Mouse (Mus musculus) olfactory bulb, adult 2 months (tissue): ENCODE data around the gene Tmem198.

Source experiments
- CTCF ChIP-seq: fragments of 200-500 bp; IDR thresholded peaks from 2 replicates; pipeline ENCODE4 v1.5.1; 2012; ENCODE audit warnings: low read depth, mild to moderate bottlenecking, low read length, moderate library complexity; ENCODE audit not compliant: insufficient read depth
- POLR2A ChIP-seq: fragments of 200-500 bp; IDR thresholded peaks from 2 replicates; pipeline ENCODE4 v1.6.1; 2012; ENCODE audit warnings: mild to moderate bottlenecking, low read depth, low read length, moderate library complexity; ENCODE audit not compliant: insufficient read depth

DNA sequence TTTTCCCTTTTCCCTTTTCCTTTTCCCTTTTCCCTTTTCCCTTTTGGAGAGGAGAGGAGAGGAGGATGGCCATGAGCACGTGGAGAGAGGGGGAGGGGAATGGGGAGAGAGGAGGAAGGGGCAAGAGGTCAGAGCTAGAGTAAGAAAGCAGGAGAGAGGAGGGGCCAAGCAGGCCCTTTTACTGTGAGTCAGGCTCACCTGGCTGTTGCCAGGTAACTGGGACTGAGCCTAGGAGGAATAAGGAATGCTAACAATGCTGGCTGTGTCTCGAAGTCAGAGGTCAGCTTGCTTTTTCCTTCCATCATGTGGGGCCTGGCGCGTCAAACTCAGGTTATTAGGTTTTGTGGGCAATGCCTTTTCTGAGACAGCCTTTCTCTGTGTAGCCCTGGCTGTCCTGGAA lies 38.7 kb downstream of the Tmem198 start:
- TF ChIP-seq CTCF: no peak
- no peak for TF ChIP-seq POLR2A
